Mouse (Mus musculus): ENCODE results near the gene Stk11.

The Stk11 gene

GRCm38 (mm10) chr10:80143664-80144063, 28.1 kb downstream of the Stk11 start:
- no peak for DNase-seq (ENCODE audit: low read depth, low spot score)

GRCm38 (mm10) chr10:80144159-80144558, 28.6 kb downstream of the Stk11 start:
- no peak for DNase-seq (ENCODE audit: low read depth, low spot score)

DNA sequence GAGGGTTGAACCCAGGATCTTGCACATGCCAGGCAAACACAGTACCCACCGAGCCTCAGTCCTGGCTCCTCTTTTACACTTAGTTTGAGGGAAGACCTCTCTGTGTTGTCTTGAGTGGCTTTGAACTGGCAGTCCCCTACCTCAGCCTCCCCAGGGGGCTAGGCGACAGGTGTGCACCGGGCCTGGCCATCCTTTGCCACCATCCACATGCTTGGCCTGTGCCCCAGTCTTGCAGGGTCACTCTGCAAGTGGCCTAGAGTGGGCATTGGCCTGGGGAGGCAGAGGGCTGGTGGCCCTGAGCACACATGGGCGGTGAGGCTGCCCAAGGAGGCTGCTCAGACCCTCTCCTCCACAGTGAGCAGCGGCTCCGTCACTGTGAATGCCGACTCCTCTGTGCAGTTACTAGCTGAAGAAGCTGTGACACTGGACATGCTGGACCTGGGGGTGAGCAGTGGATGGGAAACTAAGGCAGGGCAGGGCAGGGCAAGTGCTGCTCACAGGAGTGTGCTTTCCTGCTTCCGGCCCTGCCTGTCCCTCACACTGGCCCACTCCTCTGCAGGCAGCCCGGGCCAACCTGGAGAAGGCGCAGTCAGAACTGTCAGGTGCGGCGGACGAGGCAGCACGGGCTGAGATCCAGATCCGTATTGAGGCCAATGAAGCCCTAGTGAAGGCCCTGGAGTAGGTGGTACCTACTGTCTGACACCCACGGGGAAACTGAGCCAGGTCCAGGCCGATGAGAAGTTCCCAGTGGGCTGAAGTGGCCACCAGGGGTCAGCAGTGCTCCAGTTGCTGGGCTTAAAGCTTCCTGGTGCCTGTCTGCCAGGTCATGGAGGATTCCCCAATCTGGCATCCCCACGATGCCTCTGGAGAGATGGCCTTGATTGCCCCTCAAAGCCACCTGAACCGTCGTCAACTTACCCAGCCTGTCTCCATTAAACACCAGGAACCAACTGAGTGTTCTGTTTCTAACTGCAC, 29.5 kb downstream of the Stk11 start:
- DNase-seq (ENCODE audit: low read depth, low spot score): peak; percentile 86

GRCm38 (mm10) chr10:80145896-80146295, 30.3 kb downstream of the Stk11 start:
- DNase-seq (ENCODE audit: low read depth, low spot score): no peak

DNA sequence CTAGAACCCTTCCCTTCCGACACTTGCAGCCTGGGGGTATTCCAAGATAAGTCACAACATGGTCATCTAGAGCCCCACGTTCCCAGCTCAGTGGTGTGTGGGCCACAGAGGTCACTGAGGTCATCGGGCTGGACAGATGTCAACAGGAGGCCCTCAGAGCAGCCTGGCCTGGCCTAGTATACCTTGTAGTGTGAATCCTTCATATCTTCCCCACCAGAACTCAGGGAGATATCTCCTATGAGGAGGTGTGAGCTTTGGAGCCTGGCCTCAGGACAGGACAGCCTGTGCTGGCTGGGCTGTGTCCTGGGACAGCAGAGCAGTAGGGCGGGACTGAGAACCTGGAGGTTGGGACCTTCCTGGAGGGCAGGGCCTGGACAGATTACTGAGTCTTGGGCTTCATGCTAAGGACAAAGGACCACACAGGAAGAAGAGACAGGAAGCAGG, 31.0 kb downstream of the Stk11 start:
- DNase-seq (ENCODE audit: low read depth, low spot score): peak; percentile 16

DNA sequence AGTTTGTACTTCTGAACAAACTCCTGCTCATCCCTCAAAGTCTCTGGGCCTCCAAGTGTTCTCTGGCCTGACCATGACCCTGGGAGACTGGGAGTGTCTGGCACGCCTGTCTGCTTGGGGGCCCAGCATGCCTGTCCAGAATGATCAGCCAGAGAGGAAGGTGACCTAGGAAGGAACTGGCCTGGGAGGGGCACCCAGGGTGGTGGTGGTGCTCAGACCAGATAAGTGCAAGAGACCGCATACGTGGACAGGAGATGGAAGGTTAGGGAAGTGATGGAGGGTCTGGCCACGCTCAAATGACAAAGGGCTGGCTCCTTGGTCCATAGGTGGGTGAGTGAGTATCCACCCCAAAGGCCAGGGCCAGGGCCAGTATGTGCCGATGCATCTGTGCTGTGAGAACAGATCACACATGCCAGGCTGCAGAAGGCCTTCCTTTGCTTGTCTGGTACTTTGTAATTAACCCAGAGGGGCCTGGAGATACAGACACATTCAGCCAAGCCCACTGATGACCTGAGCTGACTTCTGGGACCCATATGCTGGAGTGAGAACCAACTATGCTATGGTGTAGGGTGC, 31.6 kb downstream of the Stk11 start:
- peak; percentile 24 for DNase-seq (ENCODE audit: low read depth, low spot score)

GRCm38 (mm10) chr10:80147719-80148601, 32.4 kb downstream of the Stk11 start, which contains the start of gene Midn:
Gene Midn, plus strand, starts transcription at chr10:80148272.
- peak; percentile 76 for DNase-seq (ENCODE audit: low read depth, low spot score)

GRCm38 (mm10) chr10:80148610-80149290, 33.1 kb downstream of the Stk11 start:
- DNase-seq (ENCODE audit: low read depth, low spot score): peak; percentile 96

- peak; percentile 99 for DNase-seq (ENCODE audit: low read depth, low spot score)
These were observed 34.0 kb downstream of the Stk11 start for GRCm38 (mm10) chr10:80149291-80150225.

DNA sequence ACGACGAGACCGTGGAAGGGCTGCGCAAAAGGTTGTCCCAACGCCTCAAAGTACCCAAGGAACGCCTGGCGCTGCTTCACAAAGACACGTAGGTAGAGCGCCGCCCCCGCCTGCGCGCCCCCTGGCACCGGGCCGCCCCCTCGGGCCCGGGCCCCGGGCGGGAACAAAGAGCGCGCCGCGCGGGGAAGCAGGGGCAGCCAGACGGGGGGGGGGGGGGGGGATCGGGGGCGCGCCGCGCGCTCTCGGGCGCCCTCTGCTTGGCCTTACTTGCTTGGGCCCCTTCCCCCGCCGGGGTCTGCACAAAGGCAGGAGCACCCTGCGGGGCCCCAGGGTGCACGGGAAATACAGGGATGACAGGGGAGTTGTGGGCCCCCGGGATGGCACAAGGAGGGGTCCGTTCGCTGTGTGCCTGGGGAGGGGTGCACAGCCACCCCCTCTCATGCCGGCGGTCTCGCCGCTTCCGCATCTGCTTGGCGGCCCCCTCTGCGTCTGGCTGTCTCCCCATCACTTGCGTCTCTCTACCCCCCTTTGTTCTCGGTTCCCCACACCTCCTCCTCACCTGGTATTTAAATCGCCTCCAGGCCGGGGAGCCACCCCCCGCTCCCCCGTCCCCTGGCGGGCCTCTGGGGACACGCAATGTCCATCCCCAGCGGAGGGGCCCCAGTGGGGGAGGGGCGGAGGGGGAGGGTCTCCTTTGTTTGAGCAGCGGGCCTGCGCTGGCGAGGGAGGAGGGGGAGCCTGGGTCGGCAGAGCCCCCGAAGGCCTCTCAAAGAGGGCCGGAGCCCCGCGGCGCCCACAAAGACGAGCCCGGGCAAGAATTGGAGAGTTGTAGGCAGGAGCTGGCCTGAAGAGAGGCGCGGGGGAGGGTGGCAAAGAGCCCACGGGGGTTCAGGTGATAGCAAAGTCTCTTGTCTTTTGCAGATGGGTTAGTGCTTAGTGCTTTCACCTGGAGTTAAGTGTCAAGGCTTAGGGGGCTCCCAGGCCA, 34.9 kb downstream of the Stk11 start:
- DNase-seq (ENCODE audit: low read depth, low spot score): peak; percentile 75

DNA sequence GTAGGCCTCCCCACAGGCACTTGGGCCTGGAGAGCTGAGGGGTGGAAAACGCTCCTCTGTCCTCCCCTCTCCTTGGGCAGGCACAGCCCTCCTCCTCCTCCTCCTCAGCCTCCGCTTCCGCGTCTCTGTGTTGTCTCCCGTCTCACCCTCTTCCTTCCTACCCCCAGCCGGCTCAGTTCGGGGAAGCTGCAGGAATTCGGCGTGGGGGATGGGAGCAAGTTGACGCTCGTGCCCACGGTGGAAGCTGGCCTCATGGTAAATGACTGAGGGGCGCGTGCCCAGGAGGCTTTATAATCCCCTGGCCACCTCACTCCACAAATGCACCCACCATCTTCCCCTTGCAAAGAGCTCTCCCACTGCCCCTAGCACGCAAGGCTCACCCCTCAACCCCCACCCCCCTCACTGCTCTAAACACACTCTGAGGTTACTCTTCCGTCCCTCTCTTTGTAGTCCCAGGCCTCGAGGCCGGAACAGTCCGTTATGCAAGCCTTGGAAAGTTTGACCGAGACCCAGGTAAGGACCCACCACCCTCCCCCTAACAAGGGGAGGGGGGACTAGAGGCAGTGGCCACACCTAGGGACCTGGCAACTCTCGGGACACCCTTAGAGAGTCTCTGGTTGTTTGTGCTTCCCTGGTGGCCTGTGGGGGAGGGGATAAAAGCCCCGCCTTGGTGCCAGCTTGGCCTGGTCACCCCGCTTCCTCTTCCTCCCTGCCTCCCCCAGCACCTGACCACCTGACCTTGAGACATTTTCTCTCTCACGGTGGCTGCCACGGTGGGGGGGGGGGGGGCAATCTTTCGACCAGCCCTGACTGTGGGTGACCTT, 35.8 kb downstream of the Stk11 start:
- DNase-seq (ENCODE audit: low read depth, low spot score): peak; percentile 62

- DNase-seq (ENCODE audit: low read depth, low spot score): peak; percentile 73
These were observed 36.7 kb downstream of the Stk11 start for GRCm38 (mm10) chr10:80152071-80152872.

GRCm38 (mm10) chr10:80152873-80153260, 37.3 kb downstream of the Stk11 start:
- peak; percentile 45 for DNase-seq (ENCODE audit: low read depth, low spot score)

DNA sequence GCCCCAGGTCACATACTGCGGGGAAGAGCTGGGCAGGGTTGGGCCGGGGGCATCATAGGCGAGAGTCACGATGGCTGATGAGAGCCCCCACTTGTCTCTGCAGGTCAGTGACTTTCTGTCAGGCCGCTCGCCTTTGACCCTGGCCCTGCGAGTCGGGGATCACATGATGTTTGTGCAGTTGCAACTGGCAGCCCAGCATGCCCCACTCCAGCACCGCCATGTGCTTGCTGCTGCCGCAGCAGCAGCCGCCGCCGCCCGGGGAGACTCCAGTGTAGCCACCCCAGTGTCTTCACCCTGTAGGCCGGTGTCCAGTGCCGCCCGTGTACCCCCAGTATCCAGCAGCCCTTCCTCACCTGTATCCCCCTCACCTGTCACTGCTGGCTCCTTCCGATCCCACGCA, 38.1 kb downstream of the Stk11 start:
- DNase-seq (ENCODE audit: low read depth, low spot score): no peak

GRCm38 (mm10) chr10:80154384-80154783, 38.8 kb downstream of the Stk11 start:
- DNase-seq (ENCODE audit: low read depth, low spot score): no peak

DNA sequence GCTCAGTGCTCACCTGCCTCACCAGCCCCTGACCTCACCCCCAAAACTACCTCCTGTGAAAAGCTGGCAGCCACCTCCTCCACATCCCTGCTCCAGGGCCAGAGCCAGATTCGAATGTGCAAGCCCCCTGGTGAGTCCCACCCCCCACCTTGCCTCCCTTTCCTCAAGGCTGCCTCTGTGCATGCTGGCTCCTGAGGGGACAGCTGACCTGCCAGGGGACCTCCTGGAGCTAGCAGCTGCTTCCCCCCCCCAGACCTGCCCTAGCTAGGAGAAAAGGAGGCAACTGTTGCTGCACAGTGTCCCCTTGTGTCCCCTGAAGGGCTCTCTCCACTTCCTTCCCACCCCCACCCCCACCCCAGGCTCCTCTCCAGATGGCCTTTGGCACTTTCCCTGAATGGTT, 39.7 kb downstream of the Stk11 start:
- DNase-seq (ENCODE audit: low read depth, low spot score): no peak
